Mouse (Mus musculus) spleen, adult 2 months (tissue): ENCODE measurements around the gene Slc10a1.

Experiments used
- CTCF ChIP-seq: fragments of 200-500 bp; IDR thresholded peaks from 2 replicates; pipeline ENCODE4 v1.5.1; 2011; ENCODE audit warnings: mild to moderate bottlenecking, inconsistent platforms; ENCODE audit not compliant: insufficient read depth, insufficient read length, insufficient replicate concordance; ENCODE audit errors: extremely low read depth
- POLR2A ChIP-seq: fragments of 200-500 bp; IDR thresholded peaks from 2 replicates; pipeline ENCODE4 v1.6.1; 2011; ENCODE audit warnings: low read depth, low read length, inconsistent platforms

DNA sequence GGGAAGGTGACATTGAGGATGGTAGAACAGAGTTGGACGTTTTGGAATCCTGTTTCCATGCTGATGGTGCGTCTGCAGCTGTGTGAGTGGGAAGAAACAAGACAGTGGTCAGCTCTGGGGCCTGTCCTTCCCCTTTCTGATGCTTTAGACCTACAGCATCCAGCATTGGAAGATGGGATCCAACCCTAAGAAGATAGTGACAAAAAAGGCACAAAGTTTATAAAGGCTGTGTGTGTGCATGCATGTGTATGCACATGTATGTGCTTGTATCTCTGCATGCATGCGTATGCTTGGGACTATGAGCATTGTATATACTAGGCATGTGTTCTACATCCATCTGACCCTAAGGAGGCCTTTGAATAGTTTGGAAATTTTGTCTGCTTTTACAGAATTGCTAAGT is 12.5 kb downstream of the Slc10a1 start:
- TF ChIP-seq POLR2A (no peak), CTCF (no peak)
